Mouse (Mus musculus) gastrocnemius, postnatal 4 days (tissue): ENCODE results near the gene Kcna6. TPM values are rescaled to one million over a fixed set of nuclear protein-coding genes. Genes with fewer than 3 reads are reported as not detected.

Experiments
- DNase-seq, 2 experiments: peaks; one replicate each; pipeline ENCODE4 v3.0.0; 2021 to 2022; ENCODE audit warnings: low spot score in 2 of 2, mixed read lengths in 2 of 2
- long read RNA-seq, 2 experiments: library from polyadenylated mRNA; stranded (forward); transcript quantifications; one replicate each; pipeline ENCODE4 v2.0.0; 2021
- total RNA-seq, 2 experiments: library from RNA; stranded (reverse); gene quantifications; 2 replicates each; pipeline ENCODE4 v1.2.3; 2021

Gene Kcna6
- total RNA-seq, result 1 to 10 TPM; 5.3 to 5.8 TPM
- long read RNA-seq, experiment 1, full-length matches to known transcripts, result 5 of 14 reads
- long read RNA-seq, experiment 1, partial matches to known transcripts, result 0 of 14 reads
- long read RNA-seq, experiment 1, other reads (novel, unspliced or antisense), result 9 of 14 reads
- long read RNA-seq, experiment 2, full-length matches to known transcripts, result 13 of 15 reads
- long read RNA-seq, experiment 2, partial matches to known transcripts, result 0 of 15 reads
- long read RNA-seq, experiment 2, other reads (novel, unspliced or antisense), result 2 of 15 reads

DNA sequence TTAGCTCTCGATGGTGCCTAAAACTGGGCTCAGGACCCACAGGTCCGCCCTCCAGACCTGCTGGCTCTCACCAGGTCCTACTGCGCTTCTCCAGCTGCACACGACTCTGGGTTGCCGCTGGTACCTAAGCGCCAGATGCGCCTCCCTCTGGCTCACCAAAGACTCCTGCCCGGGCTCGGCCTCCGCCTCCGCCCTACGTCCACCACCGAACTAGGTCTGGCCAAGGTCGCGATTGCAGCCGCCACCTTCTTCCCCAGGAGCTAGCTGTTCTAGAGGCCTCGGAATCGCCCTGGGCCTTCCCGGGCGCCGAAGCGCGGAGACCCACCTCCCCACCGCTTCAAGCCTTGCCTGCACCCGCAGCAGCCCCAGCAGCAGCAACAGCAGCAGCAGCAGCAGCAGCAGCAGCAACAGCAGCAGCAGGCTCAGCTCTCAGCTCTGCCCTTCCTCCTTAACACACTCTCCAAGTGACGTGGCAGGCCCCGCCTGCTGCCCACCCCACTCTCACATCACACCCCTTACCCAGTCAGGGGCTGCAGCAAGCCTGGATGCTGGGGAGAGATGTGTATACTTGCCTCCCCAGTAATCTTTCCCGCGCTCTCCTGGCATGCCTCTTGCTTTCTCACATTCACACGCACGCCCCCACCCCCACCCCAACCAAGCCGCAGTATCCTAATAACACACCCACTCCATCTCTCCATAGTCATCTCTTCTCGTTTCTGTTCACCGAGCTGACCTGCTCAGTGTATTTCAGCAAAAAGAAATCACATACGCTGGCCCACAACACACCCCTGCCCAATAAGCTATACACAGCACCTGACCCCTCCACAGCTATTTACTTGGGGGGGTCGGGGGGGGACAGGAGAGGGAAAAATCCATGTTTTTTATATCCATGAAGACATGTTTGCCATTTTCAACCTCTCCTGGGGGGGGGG is at the start of gene Kcna6:
Gene Kcna6, minus strand, starts transcription at position 464 of the 932 bp plus-strand sequence.
- peak in 1 of 2 experiments; percentile 14 for DNase-seq

DNA sequence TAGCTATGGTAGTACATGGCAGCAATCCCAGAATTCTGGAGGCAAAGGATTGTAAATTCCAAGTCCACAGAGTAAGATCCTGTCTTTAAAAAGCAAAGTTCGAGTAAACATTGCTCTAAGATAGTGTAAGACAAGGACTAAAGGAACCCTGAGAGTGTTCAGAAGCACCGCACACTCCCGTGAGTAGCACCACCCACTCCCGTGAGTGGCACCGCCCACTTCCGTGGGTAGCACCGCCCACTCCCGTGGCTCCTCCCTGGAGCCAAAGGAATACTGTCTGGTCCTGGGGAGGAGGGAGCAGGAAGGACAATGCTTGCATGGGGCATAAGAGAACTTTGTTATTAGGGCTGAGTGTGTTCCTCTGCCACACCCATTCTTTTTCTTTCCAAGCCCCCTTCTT is 48.4 kb upstream of the Kcna6 start:
- no peak for DNase-seq

DNA sequence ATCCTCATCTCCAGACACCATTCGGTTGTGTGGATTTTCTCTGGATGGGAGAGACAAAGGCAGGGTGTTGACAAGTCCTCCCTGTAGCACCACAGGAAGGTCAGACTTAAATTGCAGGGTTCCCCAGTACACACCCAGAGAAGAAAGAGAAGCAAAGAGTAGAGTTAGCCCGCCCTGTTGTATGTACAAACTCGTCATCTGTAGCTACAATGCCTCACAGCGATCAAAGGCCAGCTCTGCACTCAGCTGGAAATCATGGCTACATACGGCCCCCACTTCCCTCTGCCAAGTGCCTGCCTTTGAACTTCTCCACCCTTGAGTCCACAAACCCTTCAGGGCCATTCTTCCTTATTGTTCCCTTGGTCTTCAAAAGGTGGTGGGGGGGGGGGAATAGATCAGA is 43.7 kb upstream of the Kcna6 start:
- no peak for DNase-seq

GRCm38 (mm10) chr6:126783651-126784066 is 43.2 kb upstream of the Kcna6 start:
- no peak for DNase-seq

- DNase-seq, result no peak
These were observed 42.6 kb upstream of the Kcna6 start for GRCm38 (mm10) chr6:126783056-126783455.

DNA sequence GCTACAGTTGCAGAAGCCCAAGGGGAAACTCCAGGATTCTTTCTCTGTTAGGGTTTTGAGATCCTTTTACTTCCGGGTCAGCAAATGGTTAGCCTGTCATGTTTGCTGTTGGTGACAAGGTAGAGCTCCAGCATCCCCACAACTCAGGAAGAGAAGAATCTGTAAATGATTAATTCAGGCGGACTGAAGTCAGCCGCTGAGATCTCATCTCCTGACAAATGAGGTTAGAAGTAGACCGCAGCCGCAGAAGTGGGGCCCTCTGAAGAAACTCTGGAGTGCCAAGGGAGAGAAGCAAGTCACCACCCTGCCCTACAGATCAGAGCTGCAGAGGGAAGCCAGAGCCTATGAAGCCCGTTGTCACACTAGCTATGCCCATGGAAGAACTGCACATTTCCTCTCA is 37.4 kb upstream of the Kcna6 start:
- no peak for DNase-seq

DNA sequence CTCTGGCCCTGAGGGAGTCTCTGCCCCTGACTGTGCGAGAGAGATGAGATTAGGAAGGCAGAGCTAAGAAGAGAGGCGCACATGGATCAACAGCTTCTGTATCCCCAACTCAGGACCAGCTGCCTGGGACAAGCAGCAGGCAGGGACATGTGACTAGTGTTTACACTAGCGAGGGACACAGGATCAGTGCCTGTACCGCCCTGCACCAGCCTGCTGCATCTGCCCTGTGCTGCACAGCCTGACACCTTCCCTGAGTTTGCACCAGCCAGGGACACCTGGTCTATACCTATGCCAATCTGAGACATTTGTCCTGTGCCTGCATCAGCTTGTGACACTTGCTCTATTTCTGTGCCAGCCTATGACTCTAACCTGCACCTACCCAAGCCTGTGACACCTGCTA is 33.4 kb upstream of the Kcna6 start:
- DNase-seq, result no peak

DNA sequence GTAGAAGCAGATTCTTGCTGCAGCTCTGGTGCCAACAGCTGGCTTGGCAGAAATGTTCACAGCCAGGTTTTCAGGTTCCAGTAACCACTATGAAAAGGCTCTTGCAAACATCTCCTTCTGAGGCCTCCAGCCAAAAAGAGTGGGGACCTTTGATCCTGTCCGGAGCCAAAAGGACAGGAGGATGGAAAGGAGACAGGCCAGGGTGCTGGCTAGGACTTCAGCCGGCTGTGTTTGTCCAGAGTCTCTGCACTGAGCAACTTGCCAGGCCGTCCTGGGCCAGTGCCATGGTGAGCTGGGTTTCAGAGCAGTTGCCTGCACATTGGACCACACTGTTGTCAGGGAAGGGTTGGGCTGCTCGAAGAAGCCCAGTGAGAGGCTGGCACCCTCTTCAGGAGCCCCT is 31.9 kb upstream of the Kcna6 start:
- DNase-seq, result no peak

GRCm38 (mm10) chr6:126770146-126770731 is 29.8 kb upstream of the Kcna6 start:
- no peak for DNase-seq

DNA sequence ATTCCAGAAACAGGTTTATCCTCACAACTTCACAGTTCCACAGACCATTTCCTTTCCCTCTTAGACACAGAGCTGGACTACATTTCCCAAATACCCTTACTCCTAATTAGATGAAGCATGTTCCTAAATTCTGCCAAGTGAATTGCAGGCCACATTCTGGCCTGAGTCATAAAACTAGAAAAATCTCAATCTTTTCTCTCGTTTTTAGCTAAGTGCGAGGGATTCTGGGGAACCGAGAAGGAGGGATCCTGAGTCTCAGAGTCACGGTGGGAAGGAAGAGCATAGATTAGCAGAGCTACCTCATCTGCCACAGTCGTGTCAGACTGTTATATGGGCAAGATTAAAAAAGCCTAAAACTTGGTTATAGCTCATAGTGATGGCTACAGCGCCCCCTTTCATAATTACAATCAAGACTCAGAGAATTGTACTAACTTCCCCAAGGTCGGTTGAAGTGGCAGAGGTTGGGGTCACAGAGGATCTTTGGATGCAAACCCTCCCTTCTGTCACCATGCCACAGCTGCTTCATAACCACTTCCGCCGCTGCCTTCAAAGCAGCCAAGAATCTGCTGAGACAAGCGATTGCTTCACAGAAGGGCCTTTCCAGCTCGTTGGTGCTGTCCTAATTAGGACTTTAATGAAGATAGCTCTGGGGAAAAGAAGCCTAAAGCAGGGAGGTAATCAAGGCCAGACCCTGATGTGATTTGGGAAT is 28.6 kb upstream of the Kcna6 start:
- no peak for DNase-seq

DNA sequence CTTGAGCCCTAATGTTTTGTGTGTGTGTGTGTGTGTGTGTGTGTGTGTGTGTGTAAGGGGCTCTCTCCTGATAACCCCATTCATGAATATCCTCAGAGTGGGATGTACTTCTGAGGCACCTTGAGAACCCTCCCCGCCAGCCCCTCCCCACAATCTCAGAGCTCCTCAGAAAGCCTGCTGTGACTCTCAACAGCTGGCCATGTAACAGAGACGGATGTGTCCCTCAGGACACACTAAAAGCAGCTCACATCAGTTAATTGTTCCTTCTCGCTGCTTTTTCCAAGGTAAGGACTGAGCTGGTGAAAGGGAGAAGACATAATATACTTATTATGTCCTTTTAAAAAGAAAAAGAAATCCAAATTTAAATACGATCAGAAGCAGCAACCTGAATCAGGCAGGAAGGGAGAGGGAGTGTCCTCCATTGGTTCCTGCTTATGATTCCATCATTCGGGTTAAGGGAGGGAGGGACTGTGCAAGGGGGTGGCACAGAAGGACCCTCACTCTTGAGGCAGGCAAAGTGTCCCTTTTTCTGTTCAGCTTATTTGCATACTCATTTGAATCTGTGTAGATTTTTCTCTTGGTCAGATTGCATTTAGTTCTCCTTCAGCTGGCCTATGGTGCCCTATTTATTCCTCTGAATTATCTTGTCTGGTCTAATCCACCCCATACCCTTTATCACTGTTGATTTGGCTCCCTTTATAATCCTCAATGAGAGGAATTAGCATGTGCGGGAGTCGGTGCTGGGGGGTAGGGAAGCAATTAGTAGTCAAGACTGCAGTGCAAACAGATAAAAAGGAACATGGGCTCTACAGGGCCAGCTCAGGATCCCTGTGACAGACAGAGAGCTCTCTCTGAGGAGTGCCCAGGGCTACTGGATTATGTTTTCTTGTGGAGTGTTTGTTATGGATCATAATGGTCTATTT is 27.4 kb upstream of the Kcna6 start:
- no peak for DNase-seq

GRCm38 (mm10) chr6:126766552-126766951 is 26.1 kb upstream of the Kcna6 start:
- no peak for DNase-seq

GRCm38 (mm10) chr6:126764563-126765091 is 24.2 kb upstream of the Kcna6 start:
- DNase-seq, result no peak

- DNase-seq, result no peak
These were observed 20.9 kb upstream of the Kcna6 start for GRCm38 (mm10) chr6:126761362-126761761.

- no peak for DNase-seq
These were observed 15.4 kb upstream of the Kcna6 start for GRCm38 (mm10) chr6:126755729-126756411.

- no peak for DNase-seq
These were observed 12.0 kb upstream of the Kcna6 start for GRCm38 (mm10) chr6:126752520-126752919.

- no peak for DNase-seq
These were observed 5.4 kb upstream of the Kcna6 start for GRCm38 (mm10) chr6:126745888-126746287.

DNA sequence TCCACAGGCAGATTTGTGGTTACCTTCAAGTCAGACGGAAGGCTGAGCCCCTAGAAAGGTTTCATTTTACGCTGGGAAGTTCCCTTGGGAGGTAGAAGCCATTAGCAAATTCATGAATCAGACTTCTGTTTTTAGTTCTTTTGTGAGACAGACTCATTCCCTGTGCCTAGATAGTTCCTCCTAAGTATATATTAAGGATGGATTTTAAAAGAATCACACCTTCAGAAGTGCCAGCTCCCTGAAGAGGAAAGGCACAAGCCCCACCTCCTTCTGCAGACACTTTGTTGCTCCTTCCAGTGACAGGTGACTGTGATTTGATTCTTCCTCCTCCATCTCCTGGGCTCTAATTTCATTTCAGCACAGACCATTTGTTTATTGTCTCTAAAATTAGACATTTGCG is 2.1 kb upstream of the Kcna6 start:
- no peak for DNase-seq
